Mouse (Mus musculus): ENCODE measurements at regions not wholly inside any gene's neighbourhood (a gene's known extent, or its start where the extent isn't known, plus 50 kb on each side); places are given as distances from the start of the nearest gene placed in this dataset.

- no peak for DNase-seq (ENCODE audit: low spot score in 2 of 2)
Observed at GRCm38 (mm10) chr10:95034566-95034965, 89.9 kb upstream of the Plxnc1 start.

GRCm38 (mm10) chr10:95032760-95033716 is 88.4 kb upstream of the Plxnc1 start:
- DNase-seq (ENCODE audit: low spot score in 2 of 2), result no peak

GRCm38 (mm10) chr10:95031371-95031770 is 86.7 kb upstream of the Plxnc1 start:
- no peak for DNase-seq (ENCODE audit: low spot score in 2 of 2)

GRCm38 (mm10) chr10:95030801-95031200 is 86.2 kb upstream of the Plxnc1 start:
- no peak for DNase-seq (ENCODE audit: low spot score in 2 of 2)

GRCm38 (mm10) chr10:95029554-95029953 is 84.9 kb upstream of the Plxnc1 start:
- DNase-seq (ENCODE audit: low spot score in 2 of 2), result no peak

GRCm38 (mm10) chr10:95025569-95026327 is 81.1 kb upstream of the Plxnc1 start:
- no peak for DNase-seq (ENCODE audit: low spot score in 2 of 2)

GRCm38 (mm10) chr10:95021209-95021608 is 76.6 kb upstream of the Plxnc1 start:
- no peak for DNase-seq (ENCODE audit: low spot score in 2 of 2)

- no peak for DNase-seq (ENCODE audit: low spot score in 2 of 2)
Observed at GRCm38 (mm10) chr10:95016896-95017295, 72.3 kb upstream of the Plxnc1 start.

- no peak for DNase-seq (ENCODE audit: low spot score in 2 of 2)
Observed at GRCm38 (mm10) chr10:95015298-95015951, 70.8 kb upstream of the Plxnc1 start.

- no peak for DNase-seq (ENCODE audit: low spot score in 2 of 2)
Observed at GRCm38 (mm10) chr10:95013946-95014345, 69.3 kb upstream of the Plxnc1 start.

- DNase-seq (ENCODE audit: low spot score in 2 of 2), result peak in 1 of 2 experiments; percentile 3
Observed at GRCm38 (mm10) chr10:95013213-95013915, 68.7 kb upstream of the Plxnc1 start.

- DNase-seq (ENCODE audit: low spot score in 2 of 2), result no peak
Observed at GRCm38 (mm10) chr10:95010333-95010732, 65.7 kb upstream of the Plxnc1 start.

GRCm38 (mm10) chr10:95009081-95009480 is 64.4 kb upstream of the Plxnc1 start:
- no peak for DNase-seq (ENCODE audit: low spot score in 2 of 2)

GRCm38 (mm10) chr10:95004065-95004763 is 59.6 kb upstream of the Plxnc1 start:
- DNase-seq (ENCODE audit: low spot score in 2 of 2), result no peak

GRCm38 (mm10) chr10:95003621-95004020 is 59.0 kb upstream of the Plxnc1 start:
- no peak for DNase-seq (ENCODE audit: low spot score in 2 of 2)

- DNase-seq (ENCODE audit: low spot score in 2 of 2), result no peak
Observed at GRCm38 (mm10) chr10:95001650-95002049, 57.0 kb upstream of the Plxnc1 start.

GRCm38 (mm10) chr10:94999716-95000115 is 55.1 kb upstream of the Plxnc1 start:
- DNase-seq (ENCODE audit: low spot score in 2 of 2), result no peak
